Mouse (Mus musculus): ENCODE measurements around the gene Becn1. TPM values are rescaled to one million over a fixed set of nuclear protein-coding genes. Genes with fewer than 3 reads are reported as not detected.

Becn1 gene
- polyA plus RNA-seq, 1 experiment from 2014 or later: 72.3 TPM

GRCm38 (mm10) chr11:101287306-101287705 lies 14.8 kb downstream of the Becn1 start:
- H3K4me2 ChIP-seq (ENCODE audit: low read depth, low read length): no peak overlapping the region
- TF ChIP-seq CTCF (IDR thresholded peaks at IDR 0.05; ENCODE audit: low read depth): no peak
- TF ChIP-seq EP300 (IDR thresholded peaks at IDR 0.05; ENCODE audit: low read depth): no peak
- WGBS (ENCODE audit: insufficient replicate concordance): 52% methylated on average over 9 of the region's 9 CpGs
- H3K4me1 ChIP-seq (ENCODE audit: insufficient read depth): peaks cover 8% of the 10 kb centered on the region
- no peak overlapping the region for H3K9ac ChIP-seq (replicated peaks)
- H3K27ac ChIP-seq (ENCODE audit: low read depth): peak overlapping the region; percentile 18; the same call in 1 of the 2 replicates
- peak; percentile 55 for DNase-seq
- no peaks in the 10 kb centered on the region for H3K9me3 ChIP-seq (ENCODE audit: low read length)
- peak; percentile 80 for ATAC-seq
- peaks cover 42% of the 10 kb centered on the region for H3K36me3 ChIP-seq (replicated peaks; ENCODE audit: insufficient read depth, low read length)
- no peak overlapping the region for H3K4me3 ChIP-seq (ENCODE audit: low read depth, low read length)
- no peaks in the 10 kb centered on the region for H3K27me3 ChIP-seq (ENCODE audit: insufficient read depth, low read length)

GRCm38 (mm10) chr11:101283805-101284204 lies 18.3 kb downstream of the Becn1 start:
- 72% methylated on average over 4 of the region's 4 CpGs for WGBS (ENCODE audit: insufficient replicate concordance)
- DNase-seq (no peak), ATAC-seq (peak; percentile 39)
- no peak overlapping the region for H3K4me2 ChIP-seq (ENCODE audit: low read depth, low read length)
- H3K9ac ChIP-seq (replicated peaks): no peak overlapping the region
- TF ChIP-seq EP300 (IDR thresholded peaks at IDR 0.05; ENCODE audit: low read depth) (no peak), CTCF (IDR thresholded peaks at IDR 0.05; ENCODE audit: low read depth) (no peak)
- peaks cover 13% of the 10 kb centered on the region for H3K4me1 ChIP-seq (ENCODE audit: insufficient read depth)
- H3K4me3 ChIP-seq (ENCODE audit: low read depth, low read length): no peak overlapping the region
- H3K27ac ChIP-seq (ENCODE audit: low read depth): no peak overlapping the region
- H3K36me3 ChIP-seq (replicated peaks; ENCODE audit: insufficient read depth, low read length): peaks cover 10% of the 10 kb centered on the region
- no peaks in the 10 kb centered on the region for H3K27me3 ChIP-seq (ENCODE audit: insufficient read depth, low read length)
- H3K9me3 ChIP-seq (ENCODE audit: low read length): no peaks in the 10 kb centered on the region

GRCm38 (mm10) chr11:101282896-101283295 lies 19.2 kb downstream of the Becn1 start:
- Histone ChIP-seq H3K9ac (replicated peaks) (no peak overlapping the region), H3K27ac (ENCODE audit: low read depth) (no peak overlapping the region), H3K4me1 (ENCODE audit: insufficient read depth) (peaks cover 17% of the 10 kb centered on the region), H3K36me3 (replicated peaks; ENCODE audit: insufficient read depth, low read length) (peaks cover 2% of the 10 kb centered on the region; the same call in 1 of the 2 replicates), H3K27me3 (ENCODE audit: insufficient read depth, low read length) (no peaks in the 10 kb centered on the region), H3K4me2 (ENCODE audit: low read depth, low read length) (no peak overlapping the region), H3K9me3 (ENCODE audit: low read length) (no peaks in the 10 kb centered on the region), H3K4me3 (ENCODE audit: low read depth, low read length) (no peak overlapping the region)
- ATAC-seq (no peak), DNase-seq (no peak)
- WGBS (ENCODE audit: insufficient replicate concordance): 58% methylated on average over 5 of the region's 5 CpGs
- TF ChIP-seq CTCF (IDR thresholded peaks at IDR 0.05; ENCODE audit: low read depth): no peak

GRCm38 (mm10) chr11:101280837-101281236 lies 21.2 kb downstream of the Becn1 start:
- Histone ChIP-seq H3K4me1 (ENCODE audit: insufficient read depth) (peaks cover 27% of the 10 kb centered on the region), H3K9ac (replicated peaks) (no peak overlapping the region), H3K4me2 (ENCODE audit: low read depth, low read length) (no peak overlapping the region), H3K27me3 (ENCODE audit: insufficient read depth, low read length) (no peaks in the 10 kb centered on the region), H3K9me3 (ENCODE audit: low read length) (no peaks in the 10 kb centered on the region), H3K36me3 (replicated peaks; ENCODE audit: insufficient read depth, low read length) (no peaks in the 10 kb centered on the region; the same call in 1 of the 2 replicates), H3K4me3 (ENCODE audit: low read depth, low read length) (no peak overlapping the region), H3K27ac (ENCODE audit: low read depth) (no peak overlapping the region)
- ATAC-seq: no peak
- no peak for DNase-seq
- 64% methylated on average over 7 of the region's 7 CpGs for WGBS (ENCODE audit: insufficient replicate concordance)
- TF ChIP-seq CTCF (IDR thresholded peaks at IDR 0.05; ENCODE audit: low read depth): no peak
- no peak for TF ChIP-seq EP300 (IDR thresholded peaks at IDR 0.05; ENCODE audit: low read depth)

GRCm38 (mm10) chr11:101279193-101279569 lies 22.9 kb downstream of the Becn1 start:
- ATAC-seq (peak; percentile 18; the same call in 1 of the 2 replicates), DNase-seq (no peak)
- Histone ChIP-seq H3K9ac (replicated peaks) (peak overlapping the region; percentile 77), H3K27ac (ENCODE audit: low read depth) (no peak overlapping the region), H3K27me3 (ENCODE audit: insufficient read depth, low read length) (no peaks in the 10 kb centered on the region), H3K9me3 (ENCODE audit: low read length) (no peaks in the 10 kb centered on the region), H3K4me3 (ENCODE audit: low read depth, low read length) (peak overlapping the region; percentile 85), H3K4me2 (ENCODE audit: low read depth, low read length) (peak overlapping the region; percentile 83), H3K36me3 (replicated peaks; ENCODE audit: insufficient read depth, low read length) (no peaks in the 10 kb centered on the region; the same call in 1 of the 2 replicates), H3K4me1 (ENCODE audit: insufficient read depth) (peaks cover 27% of the 10 kb centered on the region)
- 67% methylated on average over 14 of the region's 14 CpGs for WGBS (ENCODE audit: insufficient replicate concordance)
- no peak for TF ChIP-seq EP300 (IDR thresholded peaks at IDR 0.05; ENCODE audit: low read depth)
- no peak for TF ChIP-seq CTCF (IDR thresholded peaks at IDR 0.05; ENCODE audit: low read depth)

- Histone ChIP-seq H3K4me1 (ENCODE audit: insufficient read depth) (peaks cover 27% of the 10 kb centered on the region), H3K9ac (replicated peaks) (peak within 1 kb of the TSS; percentile 77), H3K27ac (ENCODE audit: low read depth) (peak within 1 kb of the TSS; percentile 80), H3K27me3 (ENCODE audit: insufficient read depth, low read length) (no peaks in the 10 kb centered on the region), H3K9me3 (ENCODE audit: low read length) (no peaks in the 10 kb centered on the region), H3K36me3 (replicated peaks; ENCODE audit: insufficient read depth, low read length) (no peaks in the 10 kb centered on the region; the same call in 1 of the 2 replicates), H3K4me3 (ENCODE audit: low read depth, low read length) (peak within 1 kb of the TSS; percentile 85), H3K4me2 (ENCODE audit: low read depth, low read length) (peak within 1 kb of the TSS; percentile 83)
- peak; percentile 92 for ATAC-seq
- 4% methylated on average over 45 of the region's 45 CpGs for WGBS (ENCODE audit: insufficient replicate concordance)
- DNase-seq: peak; percentile 85
- TF ChIP-seq EP300 (IDR thresholded peaks at IDR 0.05; ENCODE audit: low read depth): no peak
- peak; percentile 5; the same call in 1 of the 2 replicates for TF ChIP-seq CTCF (IDR thresholded peaks at IDR 0.05; ENCODE audit: low read depth)
Measured at GRCm38 (mm10) chr11:101278223-101279192, 23.6 kb downstream of the Becn1 start, which contains the start of the genes Cntd1 and Coa3. Gene Cntd1 (plus strand): TSS chr11:101279012. Gene Coa3 (minus strand): TSS chr11:101279114.
